Mouse (Mus musculus): ENCODE data around the gene Ugt1a6b.
"Not testable (repeated sequence)": the region's sequence is repeated elsewhere in the genome, so short reads cannot be mapped to it uniquely, and the experiment has no call there.

The Ugt1a6b gene

GRCm38 (mm10) chr1:88223591-88223990, 120.5 kb downstream of the Ugt1a6b start:
- no peak for DNase-seq (ENCODE audit: low read depth, low spot score)

GRCm38 (mm10) chr1:88224029-88224776, 121.2 kb downstream of the Ugt1a6b start:
- no peak for DNase-seq (ENCODE audit: low read depth, low spot score)

GRCm38 (mm10) chr1:88225301-88225700, 122.2 kb downstream of the Ugt1a6b start:
- not testable (repeated sequence) for DNase-seq (ENCODE audit: low read depth, low spot score)

GRCm38 (mm10) chr1:88225741-88226140, 122.7 kb downstream of the Ugt1a6b start:
- DNase-seq (ENCODE audit: low read depth, low spot score): no peak

- no peak for DNase-seq (ENCODE audit: low read depth, low spot score)
These were observed 123.8 kb downstream of the Ugt1a6b start, which contains the start of gene Mroh2a for GRCm38 (mm10) chr1:88226670-88227379. Gene Mroh2a, plus strand, starts transcription at chr1:88226986.

GRCm38 (mm10) chr1:88227482-88227881, 124.4 kb downstream of the Ugt1a6b start:
- DNase-seq (ENCODE audit: low read depth, low spot score): no peak

GRCm38 (mm10) chr1:88228121-88228520, 125.1 kb downstream of the Ugt1a6b start:
- DNase-seq (ENCODE audit: low read depth, low spot score): no peak

- DNase-seq (ENCODE audit: low read depth, low spot score): no peak
These were observed 126.5 kb downstream of the Ugt1a6b start for GRCm38 (mm10) chr1:88229566-88229965.

GRCm38 (mm10) chr1:88229986-88230385, 126.9 kb downstream of the Ugt1a6b start:
- DNase-seq (ENCODE audit: low read depth, low spot score): no peak

GRCm38 (mm10) chr1:88230421-88230820, 127.4 kb downstream of the Ugt1a6b start:
- no peak for DNase-seq (ENCODE audit: low read depth, low spot score)

- no peak for DNase-seq (ENCODE audit: low read depth, low spot score)
These were observed 128.1 kb downstream of the Ugt1a6b start for GRCm38 (mm10) chr1:88230981-88231802.

GRCm38 (mm10) chr1:88231803-88232499, 128.9 kb downstream of the Ugt1a6b start:
- DNase-seq (ENCODE audit: low read depth, low spot score): no peak

GRCm38 (mm10) chr1:88232664-88233380, 129.8 kb downstream of the Ugt1a6b start:
- no peak for DNase-seq (ENCODE audit: low read depth, low spot score)

- DNase-seq (ENCODE audit: low read depth, low spot score): no peak
These were observed 130.6 kb downstream of the Ugt1a6b start for GRCm38 (mm10) chr1:88233421-88234247.

- DNase-seq (ENCODE audit: low read depth, low spot score): no peak
These were observed 131.2 kb downstream of the Ugt1a6b start for GRCm38 (mm10) chr1:88234248-88234610.

GRCm38 (mm10) chr1:88234646-88235045, 131.6 kb downstream of the Ugt1a6b start:
- no peak for DNase-seq (ENCODE audit: low read depth, low spot score)

- DNase-seq (ENCODE audit: low read depth, low spot score): no peak
These were observed 132.2 kb downstream of the Ugt1a6b start for GRCm38 (mm10) chr1:88235046-88235893.

GRCm38 (mm10) chr1:88235894-88236415, 132.9 kb downstream of the Ugt1a6b start:
- no peak for DNase-seq (ENCODE audit: low read depth, low spot score)

- no peak for DNase-seq (ENCODE audit: low read depth, low spot score)
These were observed 134.3 kb downstream of the Ugt1a6b start for GRCm38 (mm10) chr1:88237311-88237710.

Data from brain, embryonic 18.5 days (tissue).